Mouse (Mus musculus) brown adipose tissue, adult 24 weeks (tissue): ENCODE results near the gene Spcs3. TPM values are rescaled to one million over a fixed set of nuclear protein-coding genes. Genes with fewer than 3 reads are reported as not detected.
A peak's percentile ranks its signal among the peaks of the same experiment; 100 is the strongest.

Experiments used
- H3K27ac ChIP-seq: fragments of 200-500 bp; replicated peaks from 2 replicates; pipeline ENCODE4 v1.5.1; 2012; ENCODE audit warnings: low read depth, mild to moderate bottlenecking, low read length
- H3K4me1 ChIP-seq: fragments of 200-500 bp; 2 replicates; pipeline ENCODE4 v1.6.1; 2012; ENCODE audit warnings: low read length, mixed read lengths; ENCODE audit not compliant: control insufficient read depth, insufficient read depth, insufficient read length
- H3K4me3 ChIP-seq: fragments of 200-500 bp; 2 replicates; pipeline ENCODE4 v1.5.1; 2012; ENCODE audit warnings: low read depth, mild to moderate bottlenecking, low read length, moderate library complexity; ENCODE audit not compliant: insufficient read depth
- polyA plus RNA-seq: library from polyadenylated mRNA; stranded (reverse); fragments of >200 nt; gene quantifications from 2 replicates; pipeline ENCODE4 v1.2.4, GENCODE M21; 2012; ENCODE audit not compliant: missing spikeins, insufficient read depth, insufficient read length

The Spcs3 gene
- 9.9 and 10.5 TPM in 2 replicates for polyA plus RNA-seq

DNA sequence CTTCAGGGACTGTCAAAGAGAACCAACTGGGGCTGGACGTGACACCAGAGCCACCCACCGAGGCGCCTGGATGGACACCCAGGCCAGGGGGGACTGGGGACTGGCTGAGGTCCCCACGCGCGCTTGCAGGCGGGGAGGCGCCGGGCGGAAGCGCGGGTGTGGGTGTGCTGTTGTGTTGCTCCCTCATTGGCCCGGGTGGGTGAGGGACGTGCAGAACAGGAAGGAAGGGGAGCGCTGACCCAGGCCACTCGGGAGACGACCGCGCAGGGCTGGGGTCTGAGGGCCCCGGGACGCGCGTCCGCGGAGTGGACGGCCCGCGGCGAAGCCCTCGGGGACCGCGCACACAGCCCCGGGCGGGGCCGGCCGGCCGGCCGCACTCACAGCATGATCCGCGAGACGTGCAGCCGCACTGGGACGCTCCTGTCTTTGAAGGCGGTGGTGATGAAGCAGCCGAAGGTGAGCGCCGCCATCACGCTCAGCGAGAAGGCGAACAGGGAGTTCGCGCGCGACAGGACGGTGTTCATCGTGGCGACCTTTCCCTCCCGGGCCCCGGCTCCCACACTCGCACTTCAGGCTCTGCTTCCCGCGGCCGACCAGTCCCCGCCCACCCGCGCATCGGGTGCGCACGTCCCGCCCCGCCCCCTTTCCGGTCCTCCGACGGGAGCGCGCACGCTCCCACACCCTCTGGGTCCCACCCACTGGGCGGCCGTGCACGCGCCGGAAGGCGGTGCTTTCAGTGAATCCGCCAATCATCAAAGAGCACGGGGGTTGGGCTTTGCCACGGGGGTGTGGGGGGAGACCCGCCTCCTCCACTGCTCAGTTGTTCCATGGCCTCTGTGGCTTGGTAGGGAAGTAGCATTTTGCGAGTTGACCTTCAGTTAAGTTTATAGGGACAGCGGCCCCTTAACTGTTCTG lies at the start of gene Spcs3, which contains the start of gene Asb5:
Gene Spcs3, minus strand, starts transcription at position 617 of the 915 bp plus-strand sequence.
Gene Asb5, plus strand, starts transcription at position 199 of the 915 bp plus-strand sequence.
- 0 out of 2 replicates have a peak, but pooled peaks cover 2% of the 10 kb centered on the region for H3K4me1 ChIP-seq

DNA sequence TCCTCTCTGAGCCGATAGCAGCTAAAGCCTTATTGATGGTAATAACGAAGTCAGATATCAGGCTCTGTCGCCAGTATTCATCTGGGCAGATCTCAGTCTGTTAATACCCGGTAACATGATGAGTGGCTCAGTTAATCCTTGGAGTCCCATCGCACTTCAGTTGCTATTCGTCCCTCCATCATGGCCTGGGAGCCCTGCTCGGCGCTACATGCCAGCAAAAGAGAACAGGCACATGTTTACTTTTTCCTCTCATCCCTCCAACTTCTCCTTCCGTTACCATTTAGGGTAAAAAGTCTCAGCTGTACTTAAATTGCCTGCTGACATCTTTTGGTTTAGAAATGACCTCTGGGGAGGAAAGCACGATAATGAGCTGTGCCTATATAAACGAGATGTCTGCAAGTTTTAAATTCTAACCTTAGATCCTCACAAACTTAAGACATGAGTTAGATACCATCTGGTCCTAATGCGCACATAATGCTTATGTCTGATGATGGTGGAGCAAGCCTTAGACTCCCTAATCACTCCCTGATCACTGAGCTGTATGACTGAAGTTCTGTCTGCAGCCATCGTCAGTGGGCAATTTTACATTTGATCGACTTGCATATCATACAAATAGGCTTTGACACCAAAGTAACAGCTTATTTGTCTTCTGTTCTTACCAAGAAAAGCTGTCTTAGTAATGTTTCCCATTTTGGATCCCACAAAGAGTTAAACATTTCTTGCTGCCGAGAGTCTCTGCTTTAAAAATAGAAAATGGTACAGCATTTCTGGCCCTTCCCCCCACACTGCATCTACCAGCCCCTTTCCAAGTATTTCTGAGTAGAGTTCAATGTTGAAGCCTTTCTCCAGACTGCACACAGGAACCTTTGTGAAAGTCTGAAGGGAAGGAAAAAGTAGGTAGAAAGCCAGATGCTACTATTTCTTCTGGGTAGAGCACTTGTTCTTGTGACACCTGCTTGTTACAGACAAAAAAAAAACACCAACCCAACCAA lies 41.1 kb upstream of the Spcs3 start:
- H3K4me1 ChIP-seq: no peaks in the 10 kb centered on the region
- no peak overlapping the region for H3K4me3 ChIP-seq
- no peak overlapping the region for H3K27ac ChIP-seq

More for the DNA sequence above, at the start of gene Spcs3, which contains the start of gene Asb5:
- peak within 1 kb of the TSS; percentile 91 for H3K4me3 ChIP-seq
- peak within 1 kb of the TSS; percentile 81 for H3K27ac ChIP-seq

DNA sequence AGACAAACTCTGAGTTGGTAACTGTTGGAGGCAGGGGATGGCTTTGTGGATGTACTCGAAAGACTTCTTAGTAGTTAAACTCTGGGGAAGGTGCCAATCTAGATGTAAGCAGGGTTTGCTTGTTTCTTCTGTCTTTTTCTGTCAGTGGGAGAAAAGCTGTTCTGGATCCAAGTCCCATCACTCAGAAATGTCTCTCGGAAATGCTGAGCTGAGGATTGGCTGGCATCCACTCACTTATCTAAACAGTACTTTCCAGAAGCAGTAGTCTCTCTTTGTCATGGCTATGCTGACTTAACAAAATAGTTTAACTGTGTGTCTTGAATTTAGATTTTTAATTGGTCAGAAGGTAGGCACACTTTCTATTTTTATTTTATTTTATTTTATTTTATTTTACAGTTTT lies 37.4 kb upstream of the Spcs3 start:
- Histone ChIP-seq H3K4me1 (no peaks in the 10 kb centered on the region), H3K4me3 (no peak overlapping the region), H3K27ac (no peak overlapping the region)

DNA sequence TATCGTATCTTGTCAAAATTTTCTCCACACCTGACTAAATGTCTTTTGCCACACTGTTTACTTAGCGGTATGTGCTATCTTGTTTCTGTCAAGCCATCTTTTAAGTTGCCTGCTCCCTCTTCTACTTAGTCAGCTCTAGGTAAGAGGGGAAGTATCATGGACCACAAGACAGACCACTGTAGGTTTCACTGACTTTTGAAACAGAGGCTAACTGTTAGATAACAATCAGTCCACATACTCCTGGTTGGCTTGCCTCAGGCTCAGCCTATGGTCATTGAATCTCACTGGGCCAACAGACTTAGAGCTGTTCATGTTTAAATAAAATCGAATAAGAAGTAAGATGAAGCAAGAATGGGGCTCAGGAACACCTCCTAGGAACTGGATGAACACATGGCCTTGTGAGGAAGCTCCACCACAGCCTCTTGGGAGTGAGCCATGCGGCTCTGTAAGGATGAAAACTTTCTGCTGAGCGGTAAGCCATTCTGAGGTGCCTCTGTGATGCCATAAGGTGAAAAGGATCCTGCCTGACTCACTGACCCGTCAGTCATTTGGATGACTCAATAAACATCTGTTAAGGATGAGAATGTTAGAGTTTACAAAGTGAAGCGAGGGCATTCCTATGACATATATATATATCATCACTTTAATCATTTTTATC lies 35.9 kb upstream of the Spcs3 start:
- Histone ChIP-seq H3K4me1 (no peaks in the 10 kb centered on the region), H3K27ac (no peak overlapping the region), H3K4me3 (no peak overlapping the region)

DNA sequence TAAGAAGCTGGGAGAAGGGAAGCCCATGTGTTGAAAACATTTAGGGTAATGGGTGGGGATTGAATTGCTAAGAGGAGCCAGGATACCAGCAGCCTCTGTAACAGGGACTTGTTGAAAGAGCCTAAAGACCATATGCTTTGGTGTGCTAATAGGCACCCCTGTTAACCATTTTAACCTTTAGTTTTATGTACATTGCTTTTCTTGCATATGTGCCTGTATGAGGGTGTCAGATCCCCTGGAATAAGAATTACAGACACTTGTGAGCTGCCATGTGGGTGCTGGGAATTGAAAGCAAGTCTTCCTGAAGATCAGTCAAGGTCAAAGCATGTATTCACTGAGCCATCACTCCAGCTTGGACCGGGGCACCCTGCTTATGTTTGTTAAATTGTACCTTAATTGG lies 35.4 kb upstream of the Spcs3 start:
- Histone ChIP-seq H3K4me1 (no peaks in the 10 kb centered on the region), H3K4me3 (no peak overlapping the region), H3K27ac (no peak overlapping the region)

DNA sequence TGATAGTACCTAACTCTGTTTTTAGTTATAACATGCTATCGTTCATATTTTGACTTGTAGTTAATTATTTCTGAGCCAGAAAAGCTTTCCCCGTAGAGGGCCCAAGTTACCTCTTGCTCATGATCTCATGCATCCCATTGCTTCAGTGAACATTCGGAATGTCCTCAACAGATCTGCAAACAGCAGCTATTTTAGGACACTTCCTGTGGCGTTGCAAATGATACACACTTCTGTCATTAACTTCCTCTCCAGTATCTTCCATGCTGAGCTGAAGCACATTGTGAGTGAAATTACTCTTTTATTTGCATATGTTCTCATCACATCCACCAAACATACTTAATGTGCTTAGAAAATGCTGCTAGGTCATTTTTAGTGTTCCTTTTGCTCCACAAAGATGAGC lies 32.3 kb upstream of the Spcs3 start:
- Histone ChIP-seq H3K4me1 (no peaks in the 10 kb centered on the region), H3K4me3 (no peak overlapping the region), H3K27ac (no peak overlapping the region)

DNA sequence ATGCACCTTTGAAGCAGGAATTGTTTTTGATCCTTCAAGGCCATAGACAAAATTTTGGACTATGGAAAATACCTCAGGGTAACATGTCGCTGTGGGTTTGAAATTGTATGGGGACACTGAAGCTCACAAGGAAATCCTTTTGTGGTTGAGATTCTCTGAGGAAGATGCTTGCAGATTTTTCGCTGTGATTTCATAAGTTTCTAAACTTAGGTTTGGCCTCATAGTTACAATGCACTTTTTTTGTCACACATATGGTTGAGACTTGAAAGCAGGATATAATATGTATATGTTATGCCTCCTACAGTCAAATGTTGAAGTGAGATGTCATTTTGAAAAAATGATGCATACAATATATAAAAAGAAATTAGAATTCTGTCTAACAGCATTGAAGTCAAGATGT lies 25.1 kb upstream of the Spcs3 start:
- Histone ChIP-seq H3K4me1 (no peaks in the 10 kb centered on the region), H3K4me3 (no peak overlapping the region), H3K27ac (no peak overlapping the region)

DNA sequence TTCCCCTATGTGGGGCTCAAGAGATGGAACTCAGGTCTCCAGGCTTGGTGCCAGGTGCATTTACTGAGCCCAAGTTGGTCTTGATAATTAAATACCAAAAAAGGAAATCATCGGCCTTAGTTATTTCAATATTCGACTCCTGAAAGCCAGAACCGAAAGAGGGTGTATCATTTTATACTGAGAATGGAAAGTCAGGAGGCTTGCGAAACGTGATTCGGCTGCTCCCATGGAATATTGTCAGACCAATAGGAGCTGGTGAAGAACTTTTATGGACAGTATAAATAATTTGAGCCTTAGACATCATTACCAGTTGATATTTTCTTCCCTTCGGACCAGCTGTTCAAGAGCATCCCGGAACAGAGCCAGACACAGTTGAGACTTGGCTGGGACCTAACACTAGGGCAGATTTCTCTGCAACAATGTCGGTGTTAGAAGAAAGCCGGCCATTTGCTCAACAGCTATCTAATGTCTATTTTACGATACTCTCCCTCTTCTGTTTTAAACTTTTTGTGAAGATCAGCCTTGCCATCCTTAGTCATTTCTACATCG lies 20.3 kb upstream of the Spcs3 start:
- Histone ChIP-seq H3K27ac (no peak overlapping the region), H3K4me1 (no peaks in the 10 kb centered on the region), H3K4me3 (no peak overlapping the region)

DNA sequence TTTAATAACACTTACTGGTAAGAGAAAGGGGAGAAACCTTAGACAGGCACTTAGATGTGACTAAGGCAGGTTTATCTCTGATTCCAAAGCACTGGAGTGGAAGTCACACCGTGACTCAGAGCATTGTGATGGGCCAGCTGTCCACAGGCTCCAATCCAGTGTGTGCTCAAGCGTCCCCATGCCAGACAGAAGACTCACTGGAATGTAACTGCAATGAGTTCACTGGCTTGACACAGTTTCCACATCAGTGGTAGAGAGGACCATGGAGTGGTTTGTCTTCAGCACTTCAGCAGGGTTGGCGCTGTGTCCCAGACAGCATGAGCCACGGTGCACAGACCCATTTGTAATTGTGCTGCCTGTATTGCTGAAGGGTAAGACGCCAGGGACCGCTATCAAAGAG lies 18.6 kb upstream of the Spcs3 start:
- no peaks in the 10 kb centered on the region for H3K4me1 ChIP-seq
- H3K27ac ChIP-seq: no peak overlapping the region
- H3K4me3 ChIP-seq: no peak overlapping the region

DNA sequence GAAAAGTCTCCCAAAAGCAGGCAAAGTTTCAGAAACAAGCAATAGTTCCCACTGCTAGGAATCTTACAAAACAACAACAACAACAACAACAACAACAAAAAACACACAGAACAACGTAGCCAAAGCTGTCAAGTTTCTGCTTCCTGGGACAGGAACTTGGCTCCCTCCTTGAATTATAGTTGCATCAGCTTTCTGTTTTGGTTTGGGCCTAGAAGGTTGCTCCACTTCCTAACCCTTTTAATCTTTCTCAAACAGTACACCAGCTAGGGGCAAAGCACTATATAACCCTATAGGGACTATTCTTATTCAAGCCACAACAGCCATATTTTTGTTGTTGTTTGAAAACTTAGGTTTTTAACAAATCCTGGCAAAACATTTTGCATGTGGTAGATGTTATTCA lies 11.5 kb upstream of the Spcs3 start:
- Histone ChIP-seq H3K27ac (no peak overlapping the region), H3K4me1 (no peaks in the 10 kb centered on the region), H3K4me3 (no peak overlapping the region)

DNA sequence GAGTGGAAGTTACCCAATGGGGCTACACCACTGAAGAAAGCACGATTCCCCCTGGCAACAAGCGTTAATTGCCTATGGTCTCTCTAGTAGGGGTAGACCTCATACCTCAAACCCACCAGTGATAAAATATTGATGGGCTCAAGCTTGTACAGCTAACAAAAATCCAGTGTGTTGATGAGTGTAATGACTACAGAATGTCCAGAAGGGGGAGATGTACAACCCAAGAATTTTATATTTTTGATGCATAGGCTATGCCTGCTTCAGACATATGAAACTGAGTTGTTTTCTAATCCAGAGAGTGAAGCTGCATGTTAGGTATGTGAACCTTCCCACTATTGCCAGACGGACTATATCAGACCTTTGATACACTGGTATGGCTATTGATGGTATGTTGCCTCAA lies 7.5 kb upstream of the Spcs3 start:
- Histone ChIP-seq H3K4me1 (no peaks in the 10 kb centered on the region), H3K4me3 (no peak overlapping the region), H3K27ac (no peak overlapping the region)

DNA sequence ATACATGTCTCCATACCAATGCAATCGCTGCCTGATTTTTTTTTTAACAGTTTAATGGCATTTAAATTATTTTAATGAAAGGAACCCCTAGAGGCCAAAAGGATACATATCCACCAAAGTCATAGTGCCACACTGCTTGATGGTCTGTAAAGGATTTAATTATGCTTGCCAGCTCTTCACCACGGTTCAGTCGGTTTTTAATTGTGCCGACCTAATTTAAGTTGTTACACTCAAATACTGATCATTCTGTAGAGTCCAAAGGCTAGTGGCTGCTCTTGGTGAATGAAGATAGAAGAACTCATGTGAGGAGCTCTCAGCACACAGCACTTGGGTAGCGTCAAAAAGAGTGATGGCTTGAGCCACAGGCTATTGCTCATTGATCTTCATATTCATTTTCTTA lies 5.4 kb upstream of the Spcs3 start:
- no peak overlapping the region for H3K27ac ChIP-seq
- H3K4me1 ChIP-seq: no peaks in the 10 kb centered on the region
- H3K4me3 ChIP-seq: no peak overlapping the region

DNA sequence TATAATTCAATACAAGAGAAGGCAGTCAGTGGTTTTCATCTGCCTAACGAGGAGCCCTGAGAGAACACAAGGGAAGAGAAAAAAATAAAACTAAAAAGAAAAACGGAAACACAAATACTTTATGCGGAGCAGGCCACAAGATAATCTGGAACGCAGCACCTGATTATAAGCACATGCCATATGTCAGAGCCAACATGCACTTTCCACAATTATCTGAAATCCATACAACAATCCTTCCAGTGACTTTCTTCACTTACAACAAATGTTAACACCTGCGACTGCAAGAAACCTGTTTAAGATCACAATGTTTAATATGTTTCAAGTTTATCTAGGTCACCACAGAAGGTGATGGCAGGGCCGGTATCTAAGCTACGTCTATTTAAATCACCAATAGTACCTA lies 1.2 kb downstream of the Spcs3 start:
- Histone ChIP-seq H3K4me1 (0 out of 2 replicates have a peak, but pooled peaks cover 2% of the 10 kb centered on the region), H3K27ac (no peak overlapping the region), H3K4me3 (no peak overlapping the region)

DNA sequence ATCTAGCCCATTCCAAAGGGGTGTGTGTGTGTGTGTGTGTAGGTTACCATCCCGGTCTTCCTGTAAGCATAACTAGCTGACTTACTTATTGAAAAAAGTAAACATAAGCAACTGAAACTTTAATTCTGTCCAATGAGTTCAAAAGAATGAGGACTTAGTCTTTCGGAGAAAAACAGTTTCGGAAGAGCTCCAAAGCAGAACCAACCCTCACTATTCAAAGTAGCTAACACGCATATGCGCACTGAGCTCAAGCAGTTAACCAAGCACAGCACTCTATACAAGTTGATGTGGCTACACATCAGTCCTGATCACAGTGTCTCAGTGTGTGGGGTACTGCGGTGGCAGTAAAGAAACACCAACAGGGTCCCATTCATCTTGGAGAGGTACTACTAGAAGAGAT lies 3.1 kb downstream of the Spcs3 start:
- Histone ChIP-seq H3K4me1 (0 out of 2 replicates have a peak, but pooled peaks cover 2% of the 10 kb centered on the region), H3K27ac (no peak overlapping the region), H3K4me3 (no peak overlapping the region)
